Mouse (Mus musculus) megakaryocyte, embryonic 14.5 days (primary cell): Measurements from ENCODE around the gene Cltrn. TPM values are rescaled to one million over a fixed set of nuclear protein-coding genes. Genes with fewer than 3 reads are reported as not detected.

ENCODE experiments used
- H3K27me3 ChIP-seq: replicated peaks from 2 replicates; pipeline ENCODE3; 2012; ENCODE audit warnings: inconsistent platforms
- H3K36me3 ChIP-seq: replicated peaks from 2 replicates; pipeline ENCODE3; 2012; ENCODE audit warnings: low read length, inconsistent platforms, mixed read lengths
- H3K4me1 ChIP-seq: 2 replicates; pipeline ENCODE4 v1.6.1; 2012; ENCODE audit warnings: inconsistent platforms
- H3K4me3 ChIP-seq: replicated peaks from 2 replicates; pipeline ENCODE3; 2012; ENCODE audit warnings: moderate library complexity, mild to moderate bottlenecking, inconsistent platforms
- H3K9me3 ChIP-seq: 2 replicates; pipeline ENCODE4 v1.6.1; 2012; ENCODE audit warnings: inconsistent platforms
- FLI1 ChIP-seq: IDR thresholded peaks from 2 replicates; pipeline ENCODE4 v1.6.1; 2012; ENCODE audit warnings: low read length, inconsistent platforms, mixed read lengths
- GATA1 ChIP-seq: IDR thresholded peaks from 3 replicates; pipeline ENCODE4 v1.6.1; 2012; ENCODE audit warnings: mixed read lengths, low read length, inconsistent platforms, borderline replicate concordance
- polyA plus RNA-seq: library from polyadenylated mRNA; stranded (reverse); fragments of >175 nt; gene quantifications from 2 replicates; pipeline ENCODE4 v1.2.3, GENCODE M21; 2012; ENCODE audit warnings: low replicate concordance; ENCODE audit not compliant: insufficient read depth

Cltrn gene
- polyA plus RNA-seq, 1 experiment = not detected

- TF ChIP-seq GATA1 (no peak), FLI1 (no peak)
- H3K27me3 ChIP-seq = no peaks in the 10 kb centered on the region
Measured at GRCm38 (mm10) chrX:164082030-164082429, 6.6 kb upstream of the Cltrn start.

GRCm38 (mm10) chrX:164089916-164090315 is 1.3 kb downstream of the Cltrn start:
- TF ChIP-seq GATA1 = no peak
- no peak for TF ChIP-seq FLI1
- peaks cover 3% of the 10 kb centered on the region for H3K27me3 ChIP-seq
- no peaks in the 10 kb centered on the region for H3K9me3 ChIP-seq
- H3K4me3 ChIP-seq = no peak overlapping the region
- H3K4me1 ChIP-seq = peaks cover 62% of the 10 kb centered on the region
- no peaks in the 10 kb centered on the region for H3K36me3 ChIP-seq

More at GRCm38 (mm10) chrX:164082030-164082429, 6.6 kb upstream of the Cltrn start:
- Histone ChIP-seq H3K9me3 (no peaks in the 10 kb centered on the region), H3K4me3 (no peak overlapping the region), H3K36me3 (no peaks in the 10 kb centered on the region), H3K4me1 (peaks cover 20% of the 10 kb centered on the region)

- Histone ChIP-seq H3K4me3 (peak overlapping the region; percentile 62), H3K27me3 (peaks cover 3% of the 10 kb centered on the region), H3K9me3 (no peaks in the 10 kb centered on the region), H3K36me3 (no peaks in the 10 kb centered on the region), H3K4me1 (peaks cover 71% of the 10 kb centered on the region)
- no peak for TF ChIP-seq GATA1
- TF ChIP-seq FLI1 = no peak
Measured at GRCm38 (mm10) chrX:164092300-164093169, 3.9 kb downstream of the Cltrn start.

- TF ChIP-seq GATA1 (no peak), FLI1 (no peak)
- Histone ChIP-seq H3K36me3 (no peaks in the 10 kb centered on the region), H3K9me3 (no peaks in the 10 kb centered on the region), H3K4me3 (peak overlapping the region; percentile 29), H3K27me3 (peaks cover 3% of the 10 kb centered on the region), H3K4me1 (peaks cover 70% of the 10 kb centered on the region)
Measured at GRCm38 (mm10) chrX:164093435-164093834, 4.8 kb downstream of the Cltrn start.

- Histone ChIP-seq H3K4me3 (peak overlapping the region; percentile 53), H3K9me3 (no peaks in the 10 kb centered on the region), H3K36me3 (no peaks in the 10 kb centered on the region), H3K27me3 (peaks cover 3% of the 10 kb centered on the region), H3K4me1 (peaks cover 51% of the 10 kb centered on the region)
- no peak for TF ChIP-seq FLI1
- no peak for TF ChIP-seq GATA1
Measured at GRCm38 (mm10) chrX:164095838-164096237, 7.2 kb downstream of the Cltrn start.

GRCm38 (mm10) chrX:164101483-164101882 is 12.9 kb downstream of the Cltrn start:
- H3K27me3 ChIP-seq = peaks cover 2% of the 10 kb centered on the region
- peaks cover 20% of the 10 kb centered on the region for H3K4me1 ChIP-seq
- peaks cover 3% of the 10 kb centered on the region for H3K36me3 ChIP-seq
- no peaks in the 10 kb centered on the region for H3K9me3 ChIP-seq
- TF ChIP-seq FLI1 = no peak
- TF ChIP-seq GATA1 = no peak
- H3K4me3 ChIP-seq = no peak overlapping the region

GRCm38 (mm10) chrX:164102198-164102597 is 13.6 kb downstream of the Cltrn start:
- H3K36me3 ChIP-seq = peaks cover 3% of the 10 kb centered on the region
- H3K4me1 ChIP-seq = peaks cover 18% of the 10 kb centered on the region
- H3K4me3 ChIP-seq = no peak overlapping the region
- no peak for TF ChIP-seq FLI1
- no peak for TF ChIP-seq GATA1
- H3K9me3 ChIP-seq = no peaks in the 10 kb centered on the region
- peaks cover 2% of the 10 kb centered on the region for H3K27me3 ChIP-seq

- TF ChIP-seq GATA1 (no peak), FLI1 (no peak)
- peaks cover 6% of the 10 kb centered on the region for H3K36me3 ChIP-seq
- H3K27me3 ChIP-seq = peaks cover 2% of the 10 kb centered on the region
- no peak overlapping the region for H3K4me3 ChIP-seq
- H3K4me1 ChIP-seq = peaks cover 14% of the 10 kb centered on the region
- no peaks in the 10 kb centered on the region for H3K9me3 ChIP-seq
Measured at GRCm38 (mm10) chrX:164102656-164103055, 14.0 kb downstream of the Cltrn start.

GRCm38 (mm10) chrX:164111146-164111545 is 22.5 kb downstream of the Cltrn start:
- Histone ChIP-seq H3K9me3 (no peaks in the 10 kb centered on the region), H3K4me1 (no peaks in the 10 kb centered on the region), H3K36me3 (peaks cover 4% of the 10 kb centered on the region), H3K27me3 (no peaks in the 10 kb centered on the region), H3K4me3 (no peak overlapping the region)
- TF ChIP-seq GATA1 (no peak), FLI1 (no peak)

GRCm38 (mm10) chrX:164113744-164114143 is 25.1 kb downstream of the Cltrn start:
- Histone ChIP-seq H3K9me3 (no peaks in the 10 kb centered on the region), H3K4me1 (no peaks in the 10 kb centered on the region), H3K27me3 (no peaks in the 10 kb centered on the region), H3K4me3 (no peak overlapping the region), H3K36me3 (no peaks in the 10 kb centered on the region)
- TF ChIP-seq FLI1 = no peak
- no peak for TF ChIP-seq GATA1

GRCm38 (mm10) chrX:164123942-164124341 is 35.3 kb downstream of the Cltrn start:
- H3K4me3 ChIP-seq = no peak overlapping the region
- TF ChIP-seq FLI1 (no peak), GATA1 (no peak)
- H3K9me3 ChIP-seq = 0 out of 2 replicates have a peak, but pooled peaks cover 3% of the 10 kb centered on the region

More at GRCm38 (mm10) chrX:164123942-164124341, 35.3 kb downstream of the Cltrn start:
- Histone ChIP-seq H3K27me3 (peaks cover 7% of the 10 kb centered on the region), H3K4me1 (0 out of 2 replicates have a peak, but pooled peaks cover 3% of the 10 kb centered on the region), H3K36me3 (no peaks in the 10 kb centered on the region)
